ENCODE assay signal across 12 mouse cellular contexts in the genomic region with DNA sequence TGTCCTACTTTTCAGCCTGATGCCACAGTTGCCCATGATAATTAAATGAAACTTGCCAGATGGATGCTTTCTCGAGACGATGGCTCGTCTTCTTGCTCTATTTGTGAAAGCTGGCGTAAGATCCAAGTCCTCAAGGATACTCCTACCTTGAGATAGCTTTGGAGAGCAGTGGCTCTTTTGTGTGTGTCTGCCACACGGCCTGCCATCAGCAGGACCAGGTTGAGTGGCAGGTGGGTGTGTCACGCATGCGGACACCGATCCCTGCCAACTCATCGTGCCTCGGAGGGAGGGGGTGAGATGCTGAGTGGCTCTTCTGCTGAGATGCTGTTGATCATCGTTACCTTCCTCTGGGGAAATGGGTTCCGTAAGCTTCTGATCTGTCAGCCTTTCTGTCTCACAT.
DNase-seq lines count a peak whose midpoint lies in the region; ATAC-seq lines count a peak whose summit lies in the region.
"Had no signal": no experiment of that assay in that cellular context is flagged by ENCODE, and none has a peak within 500 bp of the region (broad histone marks: within the 10 kb centered on the region; RNA-seq: fewer than 3 reads in every experiment).

No protein-coding gene starts in this region.

- peak; percentile 88 for ATAC-seq in frontal cortex, adult (ENCODE audit: low TSS enrichment)
- ATAC-seq: forebrain, embryonic 16.5 days; intestine, embryonic 15.5 days; liver, embryonic 12.5 days had no signal

- no peak for DNase-seq in frontal cortex, postnatal 10 days (ENCODE audit: low spot score in 2 of 2)
- peak; percentile 2 for DNase-seq in Muller cell, postnatal 12 days (ENCODE audit: inconsistent ontology term)
- peak; percentile 52 for DNase-seq in cerebellum, adult 9-11 months
- DNase-seq in left cerebral cortex, postnatal 25 days (ENCODE audit: low spot score in 2 of 2), result peak; percentile 41 to 70
- no peak for DNase-seq in ovary, adult 18-20 months (ENCODE audit: low spot score)
- DNase-seq in yolk sac, embryonic 10.5 days (ENCODE audit: low spot score), result no peak
- DNase-seq in kidney, postnatal 36 days, result no peak
- DNase-seq: thymus, adult 2 months had no signal

- intact Hi-C loops in left cerebral cortex, postnatal 25 days (cut with DNase I), result no loop called here

Comparison
In these comparisons a context has a peak if more than half of its experiments do, and no peak if none do; other contexts are left out.
1. DNase-seq: peak in Muller cell, postnatal 12 days (single experiment), cerebellum, adult 9-11 months (single experiment) and left cerebral cortex, postnatal 25 days (2 of 2); none in frontal cortex, postnatal 10 days (0 of 2), ovary, adult 18-20 months (single experiment), yolk sac, embryonic 10.5 days (single experiment) and kidney, postnatal 36 days (0 of 2).